Mouse (Mus musculus) skeletal muscle tissue, adult 2 months (tissue): ENCODE measurements around the gene Prss53.
A peak's percentile ranks its signal among the peaks of the same experiment; 100 is the strongest.
"Not testable (repeated sequence)": the region's sequence is repeated elsewhere in the genome, so short reads cannot be mapped to it uniquely, and the experiment has no call there.

Source experiments
- DNase-seq: peaks from one replicate; pipeline ENCODE4 v3.0.0-alpha.2; 2012; ENCODE audit warnings: low read depth, low spot score

Prss53 gene

DNA sequence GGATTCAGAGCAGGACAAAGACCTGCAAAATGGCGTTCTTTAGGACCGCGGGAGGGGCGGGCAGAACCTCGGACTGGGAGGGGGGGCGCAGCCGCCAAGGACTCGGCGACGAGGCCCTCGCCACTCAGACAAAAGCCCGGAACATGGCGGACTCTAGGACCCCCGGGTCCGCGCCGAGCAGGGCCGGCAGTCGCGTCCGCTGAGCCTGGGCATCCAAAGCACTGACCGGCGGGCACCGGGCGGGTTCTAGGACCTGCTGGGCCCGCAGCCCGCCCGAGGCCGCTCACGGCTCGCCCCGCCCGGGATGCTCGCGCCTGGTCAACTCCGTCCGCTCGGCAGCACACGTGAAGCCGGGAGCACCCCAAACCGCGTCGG is 15.2 kb downstream of the Prss53 start:
- DNase-seq: peak; percentile 84

DNA sequence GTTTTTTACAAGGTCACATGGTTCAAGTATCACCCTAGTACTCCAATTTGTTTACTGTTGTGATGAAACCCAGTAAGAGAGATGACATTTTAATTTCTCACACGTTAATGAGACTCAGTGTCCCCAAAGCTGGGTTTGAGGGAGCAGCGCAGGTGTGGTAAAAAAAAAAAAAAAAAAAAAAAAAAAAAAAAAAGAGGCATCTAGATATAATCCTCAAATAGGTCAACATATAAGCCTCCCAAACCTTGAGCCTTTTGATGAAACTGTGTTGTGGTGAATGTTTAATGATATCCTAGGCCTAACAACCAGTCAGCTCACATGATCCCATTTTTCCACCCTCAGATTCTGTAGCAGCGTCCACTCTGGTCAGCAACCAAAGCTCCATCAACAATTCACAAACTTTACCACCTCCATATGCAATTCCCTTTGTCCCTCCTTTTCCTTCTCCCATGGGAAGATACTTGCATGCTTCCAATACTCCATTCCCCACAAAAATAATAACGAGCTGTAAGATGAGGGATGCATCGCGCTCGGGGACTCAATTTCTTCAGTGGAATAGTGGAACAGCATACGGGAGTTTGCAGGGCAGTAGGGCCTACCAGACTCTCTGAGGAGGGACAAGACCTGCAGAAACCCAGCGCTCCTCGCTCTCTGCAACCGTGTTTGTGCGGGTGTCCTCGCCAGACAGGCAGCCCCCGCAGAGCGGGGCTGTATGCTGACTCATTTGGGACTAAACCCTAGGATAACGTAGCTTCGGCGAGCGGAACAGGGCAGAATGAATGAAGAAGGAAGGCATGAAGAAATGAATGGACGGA is 15.8 kb downstream of the Prss53 start:
- DNase-seq: no peak

DNA sequence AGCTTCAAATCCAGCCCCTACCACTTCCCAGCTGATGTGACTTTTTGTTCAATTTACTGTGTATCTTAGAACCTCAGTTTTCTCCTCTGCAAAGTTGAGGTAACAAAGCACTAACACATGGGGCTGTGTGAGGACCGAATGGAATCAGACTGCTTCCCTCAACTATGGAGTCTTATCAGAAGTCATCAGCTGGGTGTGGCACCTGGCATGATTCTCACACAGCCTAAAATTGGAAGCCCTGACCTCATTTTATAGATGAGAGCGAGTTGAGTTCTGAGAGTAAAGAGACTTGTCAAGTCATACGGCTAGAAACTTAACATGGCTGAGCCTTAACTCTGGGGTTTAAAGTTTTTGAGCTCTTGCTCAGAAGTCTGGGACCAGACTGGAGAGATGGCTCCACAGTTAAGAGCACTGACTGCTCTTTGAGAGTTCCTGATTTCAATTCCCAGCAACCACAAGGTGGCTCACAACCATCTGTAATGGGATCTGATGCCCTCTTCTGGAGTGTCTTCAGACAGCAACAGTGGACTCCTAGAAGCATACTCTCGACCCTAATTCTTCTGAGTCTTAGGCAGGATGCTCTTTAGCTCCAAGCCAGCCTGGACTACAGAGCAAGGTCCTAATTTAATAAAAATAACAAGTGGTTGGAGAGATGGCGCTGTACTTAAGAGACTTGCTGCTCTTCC is 20.5 kb downstream of the Prss53 start:
- DNase-seq: no peak

DNA sequence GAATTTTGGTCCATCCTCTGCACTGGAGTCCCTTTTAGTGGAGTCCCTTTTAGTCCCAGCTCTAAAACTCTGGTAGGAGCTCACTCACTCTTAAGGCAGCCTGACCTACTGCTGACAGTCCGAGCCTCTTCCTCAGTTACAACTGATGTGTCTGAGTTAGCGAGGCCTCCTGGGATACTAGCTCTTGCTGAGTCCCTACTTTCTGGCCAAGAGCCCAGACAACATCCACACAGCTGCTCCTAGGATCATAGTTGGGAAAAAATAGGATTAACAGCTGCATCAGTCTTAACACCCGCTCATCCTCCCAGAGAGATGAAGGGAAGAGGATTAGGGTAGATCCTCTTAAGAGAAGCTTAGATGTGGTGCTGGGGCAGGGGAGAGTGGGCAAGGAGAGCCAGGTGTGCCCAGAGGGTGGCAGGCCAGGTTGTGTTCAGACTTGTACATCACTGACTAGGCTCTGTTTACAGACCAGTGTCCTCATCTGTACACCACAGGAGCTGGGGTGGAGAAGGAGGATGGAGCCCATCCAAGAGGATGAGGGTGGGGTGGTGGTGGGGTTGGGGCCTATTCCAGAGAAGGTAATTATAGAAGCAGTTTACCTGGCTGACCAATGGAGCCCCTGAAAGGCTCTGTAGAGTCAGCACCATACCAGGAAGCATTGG is 21.5 kb downstream of the Prss53 start:
- DNase-seq: peak; percentile 68

DNA sequence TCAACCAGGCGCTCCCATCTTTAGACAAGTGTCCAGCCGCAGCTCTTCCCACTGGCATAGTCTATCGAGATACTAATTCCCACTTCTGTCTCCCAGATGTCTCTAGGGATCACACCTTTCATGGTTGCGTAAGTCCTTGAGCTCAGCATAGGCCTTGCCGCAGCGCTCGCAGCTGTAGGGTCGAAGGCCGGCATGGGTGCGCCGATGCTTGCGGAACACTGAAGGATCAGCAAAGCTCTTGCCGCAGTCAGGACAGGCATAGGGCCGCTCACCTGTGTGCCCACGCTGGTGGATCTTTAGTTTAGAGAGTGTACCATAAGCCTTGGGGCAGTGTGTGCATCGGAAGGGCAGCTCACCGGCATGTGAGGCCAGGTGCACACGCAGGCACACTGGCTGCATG is 23.1 kb downstream of the Prss53 start:
- DNase-seq: no peak

DNA sequence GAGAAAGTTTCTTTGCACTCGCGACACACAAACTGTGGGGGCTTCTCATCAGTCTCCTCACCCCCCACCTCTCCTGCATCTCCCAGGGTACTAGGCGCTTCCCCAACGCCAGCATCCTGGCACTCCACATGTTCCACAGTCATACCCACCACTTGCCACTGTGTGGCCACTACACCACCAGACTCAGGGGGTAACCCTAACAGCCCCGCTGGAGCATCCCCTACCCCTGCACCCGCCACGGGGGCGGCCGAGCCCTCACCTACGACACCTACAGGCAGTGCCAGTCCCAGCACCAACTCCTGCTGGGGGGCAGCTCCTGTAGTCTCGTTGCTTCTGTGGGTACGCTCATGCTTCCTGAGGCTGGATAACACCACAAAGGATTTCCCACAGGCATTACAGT is 24.3 kb downstream of the Prss53 start:
- DNase-seq: no peak

DNA sequence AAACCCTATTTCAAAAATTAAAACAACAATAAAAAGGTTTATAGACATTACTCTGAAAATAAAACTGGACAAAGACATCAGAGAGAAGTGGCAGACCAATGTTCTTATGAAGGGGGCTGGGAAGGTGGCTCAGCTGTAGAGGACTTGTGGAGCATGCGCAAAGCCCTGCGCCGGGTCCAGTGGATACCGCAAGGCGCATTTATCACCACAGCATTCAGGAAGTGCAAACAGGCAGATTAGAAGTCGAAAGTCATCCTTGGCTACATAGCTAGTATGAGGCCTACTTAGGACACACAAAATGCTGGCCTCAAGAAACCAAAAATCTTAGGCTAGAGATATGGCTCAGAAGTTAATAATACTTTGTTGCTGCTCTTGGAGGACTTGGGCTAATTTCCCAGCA is 32.5 kb downstream of the Prss53 start:
- DNase-seq: no peak

DNA sequence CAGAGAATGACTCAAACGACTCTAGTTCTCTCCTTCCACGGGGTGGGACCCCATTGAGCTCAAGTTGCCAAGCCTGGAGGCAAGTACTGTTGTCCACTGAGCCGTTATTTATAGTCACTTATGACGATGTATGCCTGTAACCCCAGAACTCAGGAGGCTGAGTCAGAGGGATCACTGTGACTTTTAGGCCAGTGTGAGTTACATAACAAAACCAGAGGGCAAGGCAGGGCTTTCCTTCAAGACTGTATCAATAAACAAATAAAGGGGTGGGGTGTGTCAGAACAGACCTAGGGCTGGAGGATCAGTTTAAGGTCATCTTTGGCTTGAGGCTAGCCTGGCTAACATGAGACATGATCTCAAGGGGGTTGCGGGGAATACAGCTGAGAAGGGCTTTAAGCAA is 39.9 kb downstream of the Prss53 start:
- peak; percentile 87 for DNase-seq

DNA sequence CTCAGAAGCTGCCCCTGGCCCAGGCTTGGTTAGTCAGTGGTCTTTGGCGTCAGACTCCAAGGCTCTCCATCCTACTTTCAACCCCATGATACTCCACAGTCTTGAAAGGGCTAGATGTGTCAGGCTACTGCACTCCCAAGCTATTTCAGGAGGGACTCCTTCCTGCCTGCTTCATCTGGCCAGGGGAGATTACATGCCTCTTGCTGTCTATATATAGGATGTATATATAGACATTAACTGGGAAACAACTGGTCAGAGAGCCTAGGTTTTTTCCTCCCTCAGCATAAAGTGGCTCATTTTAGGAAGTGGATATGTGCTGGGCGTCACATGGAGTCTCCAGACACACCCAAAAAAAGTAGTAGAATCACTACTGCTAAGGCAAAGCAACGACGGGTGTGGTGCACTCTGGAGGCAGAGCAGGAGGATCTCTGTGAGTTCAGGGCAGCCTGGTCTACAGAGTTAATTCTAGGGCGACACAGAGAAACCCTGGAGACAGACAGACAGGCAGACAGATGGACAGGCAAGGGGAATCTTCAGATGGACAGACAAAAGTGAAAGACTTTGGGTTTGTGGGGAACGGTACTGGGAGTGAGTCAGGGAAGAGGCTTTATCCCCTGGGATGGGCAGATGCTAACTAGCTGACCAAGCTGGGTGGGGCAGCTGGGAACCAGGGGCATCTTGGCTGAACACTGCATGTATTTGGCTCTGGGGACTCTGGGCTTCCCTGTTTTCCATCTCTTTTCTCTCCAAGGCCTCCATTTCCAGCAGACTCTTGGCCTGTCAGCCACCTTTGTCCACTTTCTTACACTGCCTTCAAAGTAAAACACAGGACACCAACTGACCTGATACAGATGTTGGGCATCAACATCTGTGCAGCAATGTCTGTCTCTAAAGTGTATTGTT is 40.5 kb downstream of the Prss53 start:
- peak; percentile 34 for DNase-seq

DNA sequence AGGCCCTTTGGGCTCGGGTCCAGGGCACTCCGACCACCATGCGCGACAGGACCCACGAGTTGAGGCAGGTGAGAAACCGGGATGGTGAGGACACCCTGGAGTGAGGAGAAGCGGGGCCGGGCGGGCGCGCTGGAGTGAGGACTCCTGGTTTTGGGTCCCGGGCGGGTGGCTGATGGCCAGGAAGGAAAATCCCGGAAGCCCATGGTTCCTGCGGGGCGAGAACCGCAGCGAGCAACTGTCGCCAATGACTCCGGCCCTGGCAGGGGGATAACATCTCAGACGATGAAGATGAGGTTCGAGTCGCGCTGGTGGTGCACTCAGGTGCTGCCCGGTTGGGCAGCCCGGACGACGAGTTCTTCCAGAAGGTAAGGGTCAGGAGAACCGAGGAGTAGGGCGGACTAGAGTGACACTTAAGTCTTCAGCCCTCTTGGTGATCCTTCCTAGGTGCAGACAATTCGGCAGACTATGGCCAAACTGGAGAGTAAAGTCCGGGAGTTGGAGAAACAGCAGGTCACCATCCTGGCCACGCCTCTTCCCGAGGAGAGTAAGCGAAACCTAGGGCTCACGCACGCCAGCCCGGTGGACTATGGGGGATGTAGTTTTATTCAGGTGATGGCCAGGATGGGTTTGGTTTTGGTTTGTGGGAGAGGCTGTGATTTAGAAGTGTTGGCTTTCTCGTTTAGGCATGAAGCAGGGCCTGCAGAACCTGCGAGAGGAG is 48.6 kb downstream of the Prss53 start:
- peak; percentile 74 for DNase-seq

DNA sequence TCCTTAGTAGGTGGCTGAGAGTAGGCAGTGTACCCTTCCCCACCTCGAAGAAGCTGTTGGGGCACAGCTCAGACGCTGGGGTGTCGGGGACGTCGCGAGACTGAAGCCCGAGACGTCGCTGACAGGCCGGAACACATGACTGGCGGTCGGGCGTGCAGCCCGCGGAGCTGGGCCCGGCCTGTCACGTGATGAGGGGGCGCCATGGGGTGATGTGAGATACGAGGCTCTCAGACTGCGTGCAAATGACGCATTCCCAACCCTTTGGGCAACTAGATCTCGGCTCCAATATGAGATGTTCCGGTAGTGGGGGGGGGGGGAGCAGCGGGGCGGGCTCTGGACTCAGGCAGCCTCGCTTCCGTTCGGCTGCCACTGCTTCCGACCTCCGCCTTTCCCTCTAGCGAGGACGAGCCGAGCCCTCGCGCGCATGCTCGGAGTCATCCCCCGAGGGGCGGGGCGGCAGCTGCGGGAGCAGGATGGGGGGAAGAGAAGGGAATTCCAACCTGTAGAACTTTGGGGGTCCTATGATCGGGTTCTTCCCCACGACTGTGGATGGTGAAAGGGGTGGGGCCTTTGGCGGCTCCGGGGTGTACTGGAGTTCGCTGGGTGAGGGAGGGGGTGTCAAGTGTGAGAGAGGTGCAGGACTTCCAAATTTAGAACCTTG is 49.3 kb downstream of the Prss53 start:
- peak; percentile 96 for DNase-seq

DNA sequence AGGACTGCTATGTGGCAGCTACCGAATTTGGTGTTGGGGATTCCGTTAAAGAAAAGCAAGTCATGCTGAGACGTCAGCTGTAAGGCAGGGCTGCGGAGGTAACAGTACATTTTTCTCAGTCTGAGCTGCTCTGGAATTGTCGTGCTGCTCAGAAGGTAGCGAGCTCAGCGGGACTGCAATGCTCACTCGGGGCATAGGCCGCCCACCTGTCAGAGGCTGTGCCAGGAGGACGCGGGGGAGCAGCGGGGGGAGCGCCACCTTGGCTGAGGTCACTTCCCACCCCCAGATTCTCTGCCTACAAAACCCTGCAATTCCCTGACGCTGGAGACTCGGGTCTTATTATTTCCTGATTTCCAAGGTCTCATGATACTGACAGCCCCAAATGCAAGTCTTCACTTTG is 49.9 kb downstream of the Prss53 start:
- no peak for DNase-seq

DNA sequence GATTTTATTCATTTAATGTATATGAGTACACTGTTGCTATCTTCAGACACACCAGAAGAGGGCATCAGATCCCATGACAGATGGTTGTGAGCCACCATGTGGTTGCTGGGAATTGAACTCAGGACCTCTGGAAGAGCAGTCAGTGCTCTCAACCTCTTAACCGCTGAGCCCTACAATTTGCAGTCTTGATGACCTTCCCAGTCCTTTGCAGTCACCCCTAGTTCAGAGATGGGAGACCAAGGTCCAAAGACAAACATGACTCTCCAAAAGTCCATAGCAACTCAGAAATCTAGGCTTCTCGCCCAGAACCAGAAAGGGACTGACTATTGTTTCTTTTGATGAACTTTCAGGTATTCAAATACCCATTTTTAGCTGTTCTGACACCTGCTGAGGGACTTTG is 50.7 kb downstream of the Prss53 start:
- DNase-seq: not testable (repeated sequence)

DNA sequence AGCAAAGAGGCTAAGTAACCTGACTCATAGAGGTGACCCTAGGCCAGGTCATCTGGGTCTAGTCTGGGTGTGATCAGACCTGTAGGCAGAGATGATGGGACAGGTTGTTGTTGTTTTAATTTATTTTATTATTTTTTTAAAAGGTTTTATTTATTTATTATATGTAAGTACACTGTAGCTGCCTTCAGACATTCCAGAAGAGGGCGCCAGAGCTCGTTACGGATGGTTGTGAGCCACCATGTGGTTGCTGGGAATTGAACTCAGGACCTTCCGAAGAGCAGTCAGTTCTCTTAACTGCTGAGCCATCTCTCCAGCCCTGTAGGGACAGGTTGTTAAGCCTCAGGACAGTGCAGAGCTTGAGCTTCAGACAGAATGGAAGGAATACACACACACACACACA is 52.9 kb downstream of the Prss53 start:
- DNase-seq: not testable (repeated sequence)

DNA sequence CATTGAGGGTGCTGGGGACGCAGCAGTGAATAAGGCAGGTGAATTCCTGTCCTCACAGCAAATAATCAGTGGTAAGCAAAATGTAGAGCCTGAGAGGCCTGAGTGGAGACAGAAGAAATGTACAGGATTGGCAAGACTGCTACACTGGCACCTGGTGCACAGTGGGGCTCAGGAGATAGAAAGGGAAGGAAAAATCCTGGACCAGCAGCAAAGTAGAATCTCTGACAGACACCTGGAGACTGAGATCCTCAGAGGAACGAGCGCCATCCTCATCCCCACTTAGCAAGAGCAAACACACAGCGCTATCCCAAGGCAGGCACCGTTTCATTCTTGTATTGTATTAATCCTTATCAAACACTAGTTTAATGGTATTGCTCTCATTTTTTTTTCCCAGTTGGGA is 53.3 kb downstream of the Prss53 start:
- DNase-seq: no peak
